Mouse (Mus musculus) liver (tissue): ENCODE measurements at regions not wholly inside any gene's neighbourhood (a gene's known extent, or its start where the extent isn't known, plus 50 kb on each side); places are given as distances from the start of the nearest gene placed in this dataset.
A peak's percentile ranks its signal among the peaks of the same experiment; 100 is the strongest.

Experiments
- DNase-seq: peaks from one replicate; pipeline ENCODE4 v3.0.0-alpha.2; 2020; ENCODE audit warnings: mixed read lengths

- no peak for DNase-seq
Measured at GRCm38 (mm10) chr13:79057424-79057823, 857.9 kb upstream of the Nr2f1 start.

GRCm38 (mm10) chr13:79054481-79054880, 854.9 kb upstream of the Nr2f1 start:
- no peak for DNase-seq

- DNase-seq, result no peak
Measured at GRCm38 (mm10) chr13:79053428-79053827, 853.9 kb upstream of the Nr2f1 start.

GRCm38 (mm10) chr13:79047240-79047639, 847.7 kb upstream of the Nr2f1 start:
- DNase-seq, result no peak

- DNase-seq, result no peak
Measured at GRCm38 (mm10) chr13:79044657-79045056, 845.1 kb upstream of the Nr2f1 start.

- DNase-seq, result no peak
Measured at GRCm38 (mm10) chr13:79037883-79038282, 838.3 kb upstream of the Nr2f1 start.

- no peak for DNase-seq
Measured at GRCm38 (mm10) chr13:79035276-79035675, 835.7 kb upstream of the Nr2f1 start.

GRCm38 (mm10) chr13:79029974-79030373, 830.4 kb upstream of the Nr2f1 start:
- no peak for DNase-seq

GRCm38 (mm10) chr13:79027877-79028760, 828.6 kb upstream of the Nr2f1 start:
- peak; percentile 10 for DNase-seq

GRCm38 (mm10) chr13:79025645-79026044, 826.1 kb upstream of the Nr2f1 start:
- no peak for DNase-seq

- no peak for DNase-seq
Measured at GRCm38 (mm10) chr13:79018051-79018450, 818.5 kb upstream of the Nr2f1 start.

- DNase-seq, result no peak
Measured at GRCm38 (mm10) chr13:79003313-79003712, 803.8 kb upstream of the Nr2f1 start.

- DNase-seq, result no peak
Measured at GRCm38 (mm10) chr13:78998855-78999254, 799.3 kb upstream of the Nr2f1 start.

GRCm38 (mm10) chr13:78992326-78992725, 792.8 kb upstream of the Nr2f1 start:
- no peak for DNase-seq

- DNase-seq, result no peak
Measured at GRCm38 (mm10) chr13:78985921-78986320, 786.4 kb upstream of the Nr2f1 start.

- DNase-seq, result no peak
Measured at GRCm38 (mm10) chr13:78977224-78977780, 777.7 kb upstream of the Nr2f1 start.

GRCm38 (mm10) chr13:78938351-78938741, 738.8 kb upstream of the Nr2f1 start:
- DNase-seq, result no peak

GRCm38 (mm10) chr13:78937389-78938350, 738.1 kb upstream of the Nr2f1 start:
- no peak for DNase-seq

GRCm38 (mm10) chr13:78935990-78936650, 736.6 kb upstream of the Nr2f1 start:
- no peak for DNase-seq

- no peak for DNase-seq
Measured at GRCm38 (mm10) chr13:78928347-78928746, 728.8 kb upstream of the Nr2f1 start.

- DNase-seq, result no peak
Measured at GRCm38 (mm10) chr13:78920802-78921201, 721.2 kb upstream of the Nr2f1 start.

- DNase-seq, result no peak
Measured at GRCm38 (mm10) chr13:78909839-78910238, 710.3 kb upstream of the Nr2f1 start.

GRCm38 (mm10) chr13:78904102-78904501, 704.5 kb upstream of the Nr2f1 start:
- DNase-seq, result no peak
